Mouse (Mus musculus): ENCODE measurements at regions not wholly inside any gene's neighbourhood (a gene's known extent, or its start where the extent isn't known, plus 50 kb on each side); places are given as distances from the start of the nearest gene placed in this dataset.

DNA sequence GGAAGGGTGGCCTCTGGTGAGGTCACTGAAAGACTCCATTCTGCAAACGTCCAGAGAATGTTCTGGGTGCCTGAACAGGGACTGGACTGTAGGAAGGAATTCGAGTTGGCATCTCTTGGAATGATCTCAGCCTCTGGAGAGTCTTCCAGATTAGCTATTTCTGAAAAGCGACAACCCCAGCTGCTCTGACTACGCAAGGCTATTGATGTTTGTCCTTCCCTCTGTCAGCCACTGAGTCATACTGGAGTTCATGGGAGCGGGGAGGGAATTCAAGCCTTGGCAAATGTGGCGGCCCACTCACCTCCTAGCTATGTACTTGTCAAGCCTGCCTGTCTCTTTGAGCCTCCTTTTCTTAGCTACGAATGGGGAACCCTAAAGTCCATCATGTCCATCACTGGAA lies 182.4 kb downstream of the Tle3 start:
- peak; percentile 13 for DNase-seq

DNA sequence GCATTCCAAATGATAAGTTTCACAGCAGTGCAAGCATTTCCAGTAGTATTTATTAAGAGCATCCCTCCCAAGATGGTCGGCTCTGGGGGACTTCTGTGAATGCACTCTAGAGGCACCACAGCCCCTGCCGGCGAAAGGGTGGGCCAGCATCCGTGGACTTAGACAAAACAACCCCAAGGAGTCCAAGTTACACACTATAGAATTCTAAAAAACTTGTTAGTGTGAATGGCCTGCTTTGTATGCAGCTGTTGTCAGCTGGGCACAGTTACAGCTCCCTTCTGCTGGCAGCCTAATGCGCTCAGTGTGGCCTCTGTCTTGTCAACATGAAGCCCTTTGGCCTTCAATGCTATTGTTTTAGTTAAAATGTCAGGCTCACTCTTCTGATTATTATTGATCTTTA lies 181.5 kb downstream of the Tle3 start:
- no peak for DNase-seq

DNA sequence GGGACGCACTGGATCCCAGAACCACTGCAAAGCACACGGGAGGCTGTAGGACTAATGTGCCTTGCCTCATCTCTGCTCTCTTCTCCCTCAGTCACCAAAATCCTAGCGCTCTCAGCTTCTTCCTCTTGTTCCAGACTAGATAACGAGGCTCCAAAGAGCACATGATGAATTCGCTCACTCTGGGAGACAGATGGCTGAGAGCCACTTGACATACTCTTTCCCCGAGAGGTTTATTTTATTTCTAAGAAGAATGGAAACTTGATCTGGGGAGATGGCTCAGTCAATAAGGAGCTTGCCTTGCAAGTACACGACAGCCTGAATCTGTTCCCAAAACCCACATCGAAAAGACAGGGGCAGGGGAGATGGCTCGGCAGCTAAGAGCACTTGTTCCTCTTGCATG lies 179.2 kb downstream of the Tle3 start:
- DNase-seq, result no peak

DNA sequence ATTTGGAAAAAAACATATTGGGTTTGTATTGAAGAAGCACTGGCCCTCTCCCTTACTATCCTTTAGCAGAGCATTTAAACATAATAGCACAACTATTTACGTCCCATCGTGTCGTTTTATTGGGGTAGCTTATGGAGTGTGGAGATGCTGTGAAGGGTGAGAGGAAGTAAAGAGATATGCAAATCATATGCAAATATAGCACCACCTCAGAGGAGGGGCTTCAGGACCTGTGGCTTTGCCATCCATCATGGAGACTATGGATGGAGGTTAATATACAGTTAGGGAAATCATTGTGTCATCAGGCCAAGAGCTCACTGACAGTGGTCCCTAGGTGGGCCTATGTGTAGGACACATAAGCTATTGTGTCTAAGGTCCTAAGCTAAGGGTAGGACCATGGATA lies 178.2 kb downstream of the Tle3 start:
- DNase-seq, result no peak

DNA sequence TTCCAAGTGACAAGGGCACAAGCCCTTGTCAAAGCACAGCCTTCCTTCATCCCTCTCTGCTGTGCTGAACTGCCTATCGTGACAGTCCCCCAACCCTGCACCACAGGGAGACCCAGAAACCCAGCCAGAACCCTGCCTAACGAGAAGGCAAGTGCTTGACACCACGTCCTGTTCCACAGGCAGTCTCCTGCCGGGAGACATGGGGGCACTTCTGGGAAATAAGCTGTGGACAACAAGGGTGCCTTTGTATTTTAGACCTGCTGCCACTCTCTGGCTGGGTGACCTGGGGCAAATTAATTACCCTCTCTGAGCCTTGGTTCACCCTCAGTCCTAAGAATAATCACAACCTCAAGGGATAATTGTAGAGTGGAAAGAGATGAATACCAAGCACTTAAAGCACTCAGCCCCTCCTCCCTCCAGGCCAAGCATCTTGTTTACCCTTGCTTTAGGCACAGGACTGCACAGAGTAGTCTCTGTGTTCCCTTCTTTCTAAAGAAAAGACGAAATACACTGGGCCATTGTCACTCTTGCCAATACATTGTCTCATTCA lies 177.6 kb downstream of the Tle3 start:
- DNase-seq, result no peak

DNA sequence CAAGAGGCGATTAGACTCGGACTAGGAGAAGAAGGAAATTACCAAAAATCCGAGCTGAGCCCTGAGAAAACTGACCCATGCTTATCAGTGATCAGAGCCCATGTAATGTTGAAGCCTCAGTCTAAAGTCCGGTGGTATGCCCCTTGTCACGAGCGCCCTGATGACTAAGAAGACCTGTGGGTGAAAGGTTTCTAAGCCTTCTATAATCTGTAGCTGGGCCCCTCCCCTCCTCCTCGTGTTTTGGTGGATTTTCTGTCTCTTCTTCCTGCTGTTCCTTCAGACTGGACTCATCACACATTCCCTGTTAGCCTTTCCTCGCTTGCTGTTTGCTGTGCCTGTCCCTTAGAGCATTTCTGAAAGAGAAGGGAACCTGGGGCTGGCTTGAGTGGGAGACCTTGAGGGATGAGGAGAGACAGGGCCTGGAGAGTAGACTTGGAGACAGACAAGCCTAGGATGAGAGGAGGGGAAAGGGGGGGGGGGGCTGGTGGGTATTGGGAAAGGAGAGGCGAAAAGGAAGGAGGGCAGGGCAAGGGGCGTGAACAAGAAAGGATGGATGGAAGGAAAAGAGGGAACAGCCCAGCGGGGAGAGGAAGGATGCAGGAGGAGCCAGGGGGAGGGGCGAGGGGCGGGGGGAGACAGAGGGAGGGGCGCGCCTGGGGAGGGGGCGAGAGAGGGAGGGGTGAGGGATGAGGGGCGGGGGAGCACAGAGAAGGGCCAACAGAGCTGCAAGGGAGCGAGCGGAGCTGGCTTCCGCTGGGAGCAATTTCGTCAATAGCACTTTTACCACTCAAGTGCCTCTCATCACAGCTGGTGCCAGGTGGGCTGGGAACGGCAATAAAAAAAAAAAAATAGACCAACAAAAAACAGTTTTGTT lies 165.4 kb downstream of the Tle3 start:
- DNase-seq, result no peak

DNA sequence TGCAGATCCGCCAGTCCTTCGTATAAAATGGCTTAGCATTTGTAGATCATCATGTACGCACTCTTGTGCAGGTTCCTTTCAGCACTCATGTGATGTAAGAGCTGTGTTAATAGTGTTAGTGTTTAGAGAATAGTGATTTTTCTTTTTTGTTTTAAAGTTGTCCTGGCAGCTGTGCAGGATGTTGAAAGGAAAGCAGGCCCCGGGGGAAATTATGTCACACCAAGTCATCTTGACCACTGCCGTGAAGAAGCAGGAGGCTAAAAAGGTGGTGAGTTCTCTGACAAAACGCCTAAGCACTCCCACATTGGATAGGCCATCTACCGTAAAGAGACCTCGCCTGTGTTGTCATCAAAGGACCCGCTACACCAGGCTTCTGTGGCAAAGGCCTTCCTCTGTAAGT lies 161.1 kb downstream of the Tle3 start:
- DNase-seq, result no peak

DNA sequence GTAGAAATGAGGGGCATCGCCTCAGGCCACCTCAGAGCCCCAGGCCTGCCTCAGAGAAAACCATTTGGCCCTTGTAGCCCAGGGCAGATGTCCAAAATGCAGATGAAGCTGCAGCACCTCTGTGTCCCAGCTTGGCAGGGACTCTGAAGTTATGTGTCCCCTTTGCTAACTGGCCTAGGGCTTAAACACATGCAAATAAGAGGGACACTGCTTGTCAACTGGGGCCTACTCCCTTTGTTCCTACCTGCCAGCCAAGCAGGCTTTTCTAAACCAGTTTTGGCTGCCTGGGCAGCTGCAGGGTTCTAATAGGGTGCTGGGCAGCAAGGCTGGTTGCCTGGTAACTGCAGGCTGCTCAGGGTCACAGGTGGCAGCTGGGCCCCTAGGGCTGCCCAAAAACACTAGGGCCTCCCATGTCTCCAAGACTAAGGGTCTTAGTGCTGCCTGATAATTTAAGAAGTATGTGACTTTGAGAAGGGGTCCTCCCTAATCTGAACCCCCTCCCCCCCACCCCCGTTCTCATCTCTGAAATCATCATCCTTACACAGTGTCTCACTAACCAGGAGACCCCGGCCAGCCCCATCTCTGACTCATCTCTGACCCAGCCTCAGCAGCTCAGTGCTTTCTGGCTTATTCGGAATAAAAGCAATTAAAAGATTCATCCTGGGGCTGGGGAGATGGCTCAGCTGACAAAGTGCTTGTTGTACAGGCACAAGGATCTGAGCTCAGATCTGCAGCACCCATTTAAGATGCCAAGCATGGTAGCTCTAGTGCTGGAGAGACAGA lies 158.3 kb downstream of the Tle3 start:
- DNase-seq, result no peak

DNA sequence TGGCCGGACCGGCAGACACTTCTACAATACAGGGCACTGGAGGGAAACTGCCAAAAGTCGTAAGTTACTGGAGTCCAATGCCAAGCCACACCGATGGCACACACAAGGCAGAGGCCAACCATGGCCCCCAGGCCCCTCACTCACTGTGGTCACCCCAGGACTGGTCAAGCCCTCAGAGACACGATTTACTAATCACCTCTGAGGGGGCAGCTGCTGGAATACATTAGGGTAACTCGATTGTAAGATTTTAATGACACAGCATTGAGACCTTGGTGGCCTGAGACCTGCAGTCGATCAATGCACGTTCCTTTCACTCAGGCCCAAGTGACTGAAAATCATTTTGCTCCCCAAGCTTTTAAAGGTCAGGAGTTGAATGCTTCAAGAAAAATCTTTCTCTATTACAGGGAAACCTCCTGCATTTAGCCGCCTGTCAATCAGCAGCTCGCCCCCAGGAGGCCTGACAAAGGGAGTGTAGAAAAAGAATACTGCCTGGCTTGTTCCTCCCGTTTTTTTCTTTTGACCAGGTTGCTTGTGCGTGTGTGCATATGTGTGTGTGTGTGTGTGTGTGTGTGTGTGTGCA lies 156.2 kb downstream of the Tle3 start:
- no peak for DNase-seq

DNA sequence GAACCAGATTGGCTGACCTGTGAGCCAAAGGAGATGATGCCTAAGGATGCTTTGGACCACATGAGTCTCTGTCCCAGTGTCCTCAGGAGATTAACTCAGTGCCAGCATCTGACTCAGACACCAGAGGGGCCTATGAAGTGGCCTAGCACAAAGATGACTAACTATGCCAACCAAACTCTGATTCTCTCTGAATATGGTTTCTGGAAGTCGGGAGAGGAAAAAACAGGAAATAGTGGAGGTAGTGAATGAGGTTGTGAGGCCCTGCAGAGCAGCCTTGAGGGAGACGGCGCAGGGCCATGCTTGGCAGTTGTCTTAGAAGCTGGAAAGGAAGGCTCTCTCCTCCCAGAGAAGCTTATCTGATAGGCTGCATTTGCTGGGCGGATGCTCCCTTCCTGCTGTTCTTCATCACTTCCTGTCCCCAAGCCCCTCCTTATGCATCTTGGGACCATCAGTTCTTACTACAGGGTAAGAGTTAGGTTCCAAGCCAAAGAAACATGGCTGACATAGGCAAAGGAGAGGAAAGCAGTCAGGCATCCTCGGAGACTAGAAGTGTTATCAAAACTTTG lies 155.4 kb downstream of the Tle3 start:
- DNase-seq, result no peak

DNA sequence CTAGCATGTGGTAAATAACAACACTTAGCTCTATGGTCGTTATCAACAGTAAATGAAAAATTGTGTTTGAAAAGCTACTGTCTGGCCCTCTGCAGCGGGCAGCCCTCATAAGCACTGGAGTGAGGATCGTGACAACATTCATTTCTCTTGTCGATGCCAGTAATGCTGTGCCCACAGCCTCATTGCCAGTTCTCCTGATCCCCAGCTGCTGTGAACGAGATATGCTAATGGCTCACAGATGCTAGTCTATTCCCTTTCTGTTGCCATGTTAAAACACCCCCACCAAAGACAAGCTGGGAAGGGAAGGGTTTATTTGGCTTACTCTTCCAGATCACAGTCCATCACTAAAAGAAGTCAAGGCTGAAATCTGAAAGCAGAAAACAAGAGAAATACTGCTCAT lies 148.0 kb downstream of the Tle3 start:
- DNase-seq, result no peak

DNA sequence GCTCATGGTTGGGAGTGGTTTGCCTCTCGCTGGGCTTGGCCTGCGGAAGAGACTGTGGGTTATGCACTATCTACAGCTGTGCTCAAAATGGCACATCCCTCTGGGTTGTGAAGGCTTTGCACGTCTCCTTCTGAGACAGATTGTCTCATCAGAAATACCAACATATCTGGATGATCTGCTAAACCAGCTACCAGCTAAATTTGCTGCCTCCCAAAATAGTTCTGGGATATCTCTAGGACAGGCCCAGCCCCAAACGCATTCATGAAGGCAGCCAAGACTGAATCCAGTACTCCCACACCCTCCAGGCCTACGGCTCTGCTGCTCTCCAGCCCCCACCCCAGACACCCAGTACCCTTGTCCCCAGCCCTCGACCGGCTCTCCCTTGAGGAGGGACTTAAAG lies 145.7 kb downstream of the Tle3 start:
- no peak for DNase-seq

DNA sequence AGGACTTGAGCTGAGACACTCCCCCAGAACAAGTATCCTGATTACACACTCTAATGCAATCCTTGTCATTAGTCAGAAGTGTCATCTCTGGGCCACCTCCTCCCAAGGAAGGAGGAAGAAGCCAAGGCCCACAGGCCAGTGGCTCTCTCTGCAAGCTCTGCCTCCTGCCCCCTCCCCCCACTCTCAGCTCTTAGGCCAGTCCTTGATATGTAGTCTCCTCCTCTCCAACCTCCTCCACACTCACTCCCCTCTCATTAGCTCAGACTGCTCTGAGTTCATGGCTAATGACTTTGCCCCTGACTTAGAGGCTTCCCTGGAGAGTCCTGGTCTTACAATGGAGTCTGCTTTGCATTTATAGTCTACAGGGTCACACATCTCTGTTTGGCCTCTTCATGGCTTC lies 139.3 kb downstream of the Tle3 start:
- no peak for DNase-seq

DNA sequence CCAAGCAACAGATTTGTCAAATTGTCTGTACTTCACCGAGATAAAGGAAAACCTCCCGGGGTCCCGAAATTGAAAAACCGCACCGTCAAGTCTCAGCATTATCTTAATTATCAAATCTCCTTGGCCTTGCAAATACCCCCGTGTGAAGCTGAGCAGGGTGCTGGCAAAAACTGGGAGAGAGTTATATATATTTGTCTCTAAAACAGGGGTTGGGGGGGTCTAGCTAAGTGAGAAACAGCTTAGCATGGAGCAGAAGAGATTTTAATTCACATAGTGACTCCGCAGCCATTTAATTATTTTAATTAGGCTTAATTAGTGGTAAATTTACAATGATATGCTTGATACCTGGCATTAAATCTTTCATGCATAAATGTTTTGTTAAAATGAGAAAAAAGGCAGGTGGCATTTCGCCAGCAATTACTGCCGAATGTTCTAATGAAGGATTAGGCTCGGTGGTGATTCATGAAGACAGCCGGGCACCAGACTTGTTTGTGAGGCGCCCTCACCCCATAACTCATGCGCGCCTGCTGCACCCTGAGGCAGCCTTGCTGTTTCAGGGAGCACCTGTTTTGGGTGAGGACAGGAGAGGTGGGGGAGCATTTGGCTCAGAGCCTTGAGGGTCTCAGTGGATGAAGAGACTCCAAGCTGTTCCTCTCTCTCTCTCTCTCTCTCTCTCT lies 138.2 kb downstream of the Tle3 start:
- DNase-seq, result no peak

DNA sequence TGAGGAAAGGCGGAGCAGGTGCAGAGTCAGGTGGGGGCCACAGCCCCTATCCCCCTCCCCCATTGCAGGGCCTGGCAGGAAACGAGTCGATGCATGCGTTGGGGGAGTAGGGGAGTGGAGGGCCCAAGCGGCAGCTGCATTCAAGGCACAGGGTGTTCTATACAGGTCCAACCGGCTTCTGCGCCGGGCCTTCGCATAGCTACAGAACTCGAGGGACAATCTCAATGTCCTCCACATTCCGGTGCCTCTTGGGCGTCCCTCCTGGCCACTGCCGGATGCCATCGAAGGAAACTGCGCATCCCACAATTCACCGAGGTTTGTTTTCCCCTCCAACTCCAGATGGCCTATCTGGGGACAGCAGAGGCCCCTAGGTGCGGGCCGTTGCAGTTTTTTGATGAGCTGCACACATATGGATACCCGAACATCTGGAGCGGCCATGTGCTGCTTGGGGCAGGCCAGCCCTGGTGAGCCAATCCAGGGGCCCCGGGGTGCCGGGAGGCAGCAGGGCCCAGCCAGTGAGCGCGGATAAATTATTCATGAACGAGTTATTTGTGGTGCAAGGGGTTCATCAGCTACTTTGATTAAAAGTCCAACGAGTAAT lies 137.5 kb downstream of the Tle3 start:
- DNase-seq, result no peak

DNA sequence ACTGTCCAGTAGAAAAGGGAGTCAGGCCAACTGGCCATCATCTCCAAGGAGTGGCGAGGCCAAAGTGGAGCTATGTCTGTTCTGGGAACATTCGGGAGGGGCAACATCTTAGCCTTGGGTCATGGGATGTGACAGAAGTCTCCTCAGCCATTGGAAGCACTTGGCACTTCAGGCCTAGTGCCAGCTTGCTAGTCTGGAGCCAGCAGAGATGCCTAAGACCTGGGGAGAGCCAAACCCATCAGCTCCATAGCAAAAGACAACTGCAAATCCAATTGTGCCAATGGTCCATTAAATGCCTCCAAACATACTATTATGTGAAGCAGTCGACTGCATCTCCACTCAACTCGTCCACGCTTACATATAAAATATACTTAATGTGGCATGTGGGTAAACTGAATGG lies 136.9 kb downstream of the Tle3 start:
- DNase-seq, result no peak

DNA sequence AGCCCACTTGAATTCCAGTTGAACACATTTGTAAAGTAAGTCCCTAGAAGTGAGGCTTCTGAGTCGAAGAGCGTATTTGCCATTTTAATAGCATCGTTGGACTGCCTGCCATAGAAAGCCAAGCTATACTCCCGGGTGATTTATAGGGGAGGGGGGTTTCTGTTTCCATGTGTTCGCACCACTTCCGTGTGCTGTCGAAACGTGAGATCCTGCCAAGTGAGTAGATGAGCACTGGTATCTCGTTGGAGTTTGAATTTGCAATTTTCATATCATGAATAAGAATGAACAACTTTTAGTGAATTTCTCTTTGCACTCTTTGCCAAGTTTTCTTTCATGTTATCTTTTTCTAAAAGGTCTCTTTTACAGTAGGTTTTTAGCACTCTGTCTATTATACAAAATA lies 128.7 kb downstream of the Tle3 start:
- no peak for DNase-seq

DNA sequence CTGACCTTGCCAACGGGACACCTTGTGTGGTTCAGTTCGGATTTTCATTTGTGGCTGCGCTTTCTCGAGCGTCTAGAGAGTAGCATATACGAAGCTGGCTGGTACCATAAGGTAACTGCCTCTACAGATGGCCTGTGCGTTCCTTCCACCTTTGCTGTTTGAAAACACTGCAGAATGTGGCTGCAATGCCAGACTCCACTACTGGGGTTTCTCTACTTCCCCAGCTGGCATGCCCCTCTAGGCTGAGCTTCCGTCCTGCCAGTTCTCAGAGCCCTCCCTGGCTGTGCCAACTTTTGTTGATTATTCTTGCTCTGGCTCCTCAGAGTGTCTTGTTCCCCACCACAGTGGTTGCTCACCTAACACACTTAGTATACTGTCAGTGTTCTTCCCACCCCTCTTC lies 120.7 kb downstream of the Tle3 start:
- DNase-seq, result no peak

DNA sequence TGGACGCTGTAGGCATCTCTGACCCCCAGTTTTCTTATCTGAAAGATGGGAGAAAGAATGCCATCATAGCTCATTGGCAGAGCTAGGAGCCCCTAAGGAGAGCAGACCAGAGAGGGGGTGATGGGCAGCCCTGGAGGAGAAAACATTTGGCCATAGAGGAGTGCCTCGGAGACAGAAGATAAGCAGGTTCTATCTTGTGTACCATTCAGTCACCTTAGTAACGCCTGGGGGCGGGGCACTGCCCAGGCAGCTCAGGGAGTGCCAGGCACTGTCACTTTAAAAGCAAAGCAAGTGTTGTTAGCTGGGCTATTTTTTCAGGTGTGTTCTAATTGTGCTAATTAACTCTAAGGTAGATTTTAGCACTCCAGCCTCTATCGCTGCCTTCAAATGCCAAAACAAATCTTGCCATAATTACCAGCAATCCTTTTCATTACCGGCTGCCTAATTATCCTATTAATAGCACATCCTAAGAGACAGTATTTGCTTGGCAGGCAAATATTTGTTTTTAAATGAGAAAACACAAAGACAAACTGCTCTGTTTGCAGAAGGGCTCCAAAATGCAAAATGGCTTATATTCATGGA lies 119.1 kb downstream of the Tle3 start:
- DNase-seq, result no peak

DNA sequence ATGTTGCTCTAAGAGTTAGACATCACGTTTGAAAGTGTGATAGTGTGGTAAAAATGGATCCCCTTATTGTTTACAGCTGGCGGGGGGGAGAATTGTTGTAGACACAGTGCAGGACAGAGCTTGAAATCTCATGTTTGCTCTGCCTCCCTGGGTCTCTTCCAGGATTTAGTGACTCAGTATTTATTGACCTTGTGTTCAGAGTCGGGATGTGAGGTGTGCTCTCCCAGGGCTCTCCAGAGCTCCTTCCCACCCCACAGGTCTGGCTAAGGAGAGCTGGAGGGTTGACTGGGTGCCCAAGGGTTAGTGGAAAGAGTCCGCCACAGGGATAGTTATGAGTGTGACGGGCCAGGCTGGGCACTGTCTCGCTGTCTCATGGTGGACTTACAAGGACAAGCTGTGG lies 117.8 kb downstream of the Tle3 start:
- DNase-seq, result no peak

DNA sequence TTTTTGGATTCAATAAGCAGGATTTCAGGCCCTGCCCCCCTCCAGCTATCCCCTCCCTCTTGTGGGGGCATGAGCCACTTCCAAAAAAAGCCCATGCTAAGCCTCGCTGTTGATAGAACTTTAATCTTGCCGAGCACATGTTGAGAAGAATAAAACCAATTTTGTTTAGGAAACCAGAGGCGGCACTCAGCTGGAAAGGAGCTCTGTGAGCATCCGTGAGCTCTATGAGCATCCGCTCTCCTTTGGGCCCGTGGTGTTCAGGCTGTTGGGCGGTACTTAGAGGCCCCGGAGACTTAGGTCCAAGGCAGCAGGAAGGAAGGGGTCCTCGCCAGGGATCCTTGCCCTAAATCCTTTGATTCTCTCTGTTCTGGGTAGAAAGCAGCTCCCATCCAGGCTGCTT lies 117.0 kb downstream of the Tle3 start:
- no peak for DNase-seq

DNA sequence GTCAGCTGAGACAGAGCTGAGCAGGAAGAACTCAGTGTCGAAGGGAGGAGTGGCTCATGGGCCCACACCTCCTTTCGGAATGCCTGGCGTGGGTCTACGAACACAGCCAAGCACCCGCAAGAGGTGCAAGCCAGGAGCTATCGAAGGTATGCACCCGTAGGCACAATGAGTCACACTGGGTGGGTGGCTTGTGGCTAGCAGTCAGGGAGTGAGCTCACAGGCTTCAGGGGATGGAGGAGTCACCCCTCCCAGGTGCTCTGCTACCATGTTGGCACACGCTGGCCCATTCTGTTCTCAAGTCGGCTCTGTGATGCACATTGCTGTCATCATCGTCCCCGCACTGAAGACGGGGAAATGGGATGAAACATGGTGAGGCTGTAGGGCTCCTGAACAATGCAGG lies 115.7 kb downstream of the Tle3 start:
- DNase-seq, result no peak
